Mouse (Mus musculus): ENCODE data around the gene Klhl40. TPM values are rescaled to one million over a fixed set of nuclear protein-coding genes. Genes with fewer than 3 reads are reported as not detected.

Klhl40 gene
- polyA plus RNA-seq, 1 experiment from 2014 or later = 1.7 TPM

Other genes with a start within 250 kb of the Klhl40 start
- gene Lyzl4, start 135.5 kb upstream of the Klhl40 start, polyA plus RNA-seq (2014; fragmentation: Nextera tagmentation; extraction: Ambion mirVana) = not detected in 2 replicates
- 0.27 and 0.69 TPM in 2 replicates for gene Vipr1, start 134.9 kb upstream of the Klhl40 start, polyA plus RNA-seq (2014; fragmentation: Nextera tagmentation; extraction: Ambion mirVana)
- 10.7 and 11.8 TPM in 2 replicates for gene Sec22c, start 72.1 kb upstream of the Klhl40 start, polyA plus RNA-seq (2014; fragmentation: Nextera tagmentation; extraction: Ambion mirVana)
- 99.8 and 103 TPM in 2 replicates for gene Ss18l2, start 67.3 kb upstream of the Klhl40 start, polyA plus RNA-seq (2014; fragmentation: Nextera tagmentation; extraction: Ambion mirVana)
- 65.1 and 69.0 TPM in 2 replicates for gene Nktr, start 58.4 kb upstream of the Klhl40 start, polyA plus RNA-seq (2014; fragmentation: Nextera tagmentation; extraction: Ambion mirVana)
- 6.2 and 7.8 TPM in 2 replicates for gene Zfp651, start 18.3 kb upstream of the Klhl40 start, polyA plus RNA-seq (2014; fragmentation: Nextera tagmentation; extraction: Ambion mirVana)
- gene Hhatl, start 14.9 kb downstream of the Klhl40 start, polyA plus RNA-seq (2014; fragmentation: Nextera tagmentation; extraction: Ambion mirVana) = not detected in 2 replicates
- gene Ccdc13, start 61.9 kb downstream of the Klhl40 start, polyA plus RNA-seq (2014; fragmentation: Nextera tagmentation; extraction: Ambion mirVana) = 0.35 and 0.37 TPM in 2 replicates
- 149 and 155 TPM in 2 replicates for gene Higd1a, start 80.8 kb downstream of the Klhl40 start, polyA plus RNA-seq (2014; fragmentation: Nextera tagmentation; extraction: Ambion mirVana)
- 0.17 and 0.21 TPM in 2 replicates for gene Ackr2, start 120.7 kb downstream of the Klhl40 start, polyA plus RNA-seq (2014; fragmentation: Nextera tagmentation; extraction: Ambion mirVana)
- gene Cyp8b1, start 138.7 kb downstream of the Klhl40 start, polyA plus RNA-seq (2014; fragmentation: Nextera tagmentation; extraction: Ambion mirVana) = not detected in 2 replicates
- 0.45 and 0.54 TPM in 2 replicates for gene Fam198a, start 173.4 kb downstream of the Klhl40 start, polyA plus RNA-seq (2014; fragmentation: Nextera tagmentation; extraction: Ambion mirVana)
- gene Pomgnt2, start 219.5 kb downstream of the Klhl40 start, polyA plus RNA-seq (2014; fragmentation: Nextera tagmentation; extraction: Ambion mirVana) = 7.9 and 9.5 TPM in 2 replicates

Measured in limb, embryonic 11.5 days (tissue).